In genomic region chr2:43939196-43939595, GRCm38 (mm10) we compare ENCODE assay signal across 33 mouse cellular contexts.
"Had no signal": no experiment of that assay in that cellular context is flagged by ENCODE, and none has a peak within 500 bp of the region (broad histone marks: within the 10 kb centered on the region; RNA-seq: fewer than 3 reads in every experiment).

No protein-coding gene starts in this region.

- H3K4me2 ChIP-seq: heart, embryonic 11.5 days; heart, embryonic 12.5 days; heart, embryonic 13.5 days; heart, embryonic 15.5 days; hindbrain, embryonic 12.5 days; hindbrain, embryonic 13.5 days; hindbrain, embryonic 14.5 days; hindbrain, embryonic 15.5 days; kidney, embryonic 15.5 days had no signal

- H3K9me3 ChIP-seq: heart, embryonic 10.5 days; heart, embryonic 12.5 days; heart, embryonic 13.5 days; heart, embryonic 15.5 days; hindbrain, embryonic 10.5 days; hindbrain, embryonic 12.5 days; hindbrain, embryonic 13.5 days; hindbrain, embryonic 15.5 days; kidney, embryonic 15.5 days had no signal

- H3K27me3 ChIP-seq: heart, embryonic 12.5 days; heart, embryonic 13.5 days; heart, embryonic 15.5 days; hindbrain, embryonic 12.5 days; hindbrain, embryonic 13.5 days; hindbrain, embryonic 15.5 days; kidney, embryonic 15.5 days had no signal

- H3K4me3 ChIP-seq: heart, embryonic 10.5 days; heart, embryonic 12.5 days; heart, embryonic 13.5 days; heart, embryonic 15.5 days; hindbrain, embryonic 10.5 days; hindbrain, embryonic 12.5 days; hindbrain, embryonic 13.5 days; hindbrain, embryonic 15.5 days; kidney, embryonic 15.5 days; layer of hippocampus, adult 2 months; left cerebral cortex, adult 2 months had no signal

- H3K9ac ChIP-seq: heart, embryonic 12.5 days; heart, embryonic 13.5 days; heart, embryonic 15.5 days; hindbrain, embryonic 12.5 days; hindbrain, embryonic 13.5 days; hindbrain, embryonic 14.5 days; hindbrain, embryonic 15.5 days; kidney, embryonic 15.5 days had no signal

- ATAC-seq: hindbrain, embryonic 16.5 days; hindbrain, postnatal 0 days; inflammation-experienced regulatory T-cells, adult 6 months had no signal

- H3K27ac ChIP-seq: heart, embryonic 10.5 days; heart, embryonic 13.5 days; heart, embryonic 15.5 days; hindbrain, embryonic 10.5 days; hindbrain, embryonic 12.5 days; hindbrain, embryonic 13.5 days; hindbrain, embryonic 14.5 days; hindbrain, embryonic 15.5 days; hindbrain, postnatal 0 days; kidney, embryonic 15.5 days; kidney, postnatal 0 days; layer of hippocampus, adult 2 months; left cerebral cortex, adult 2 months had no signal

- DNase-seq: heart, postnatal 10 days; heart, postnatal 14 days; heart, postnatal 36 days; heart, postnatal 4 days; kidney, adult 11 months; kidney, adult 18-20 months; kidney, adult 2 months; kidney, adult 8-10 months; kidney, adult 9 months; kidney, postnatal 10 days; kidney, postnatal 14 days; kidney, postnatal 25 days; kidney, postnatal 36 days; kidney, postnatal 4 days; layer of hippocampus, adult 9-11 months; layer of hippocampus, postnatal 36 days had no signal

- H3K36me3 ChIP-seq: heart, embryonic 10.5 days; heart, embryonic 12.5 days; heart, embryonic 13.5 days; heart, embryonic 15.5 days; hindbrain, embryonic 10.5 days; hindbrain, embryonic 12.5 days; hindbrain, embryonic 13.5 days; hindbrain, embryonic 15.5 days; kidney, embryonic 15.5 days had no signal

- H3K4me1 ChIP-seq: heart, embryonic 10.5 days; heart, embryonic 12.5 days; heart, embryonic 13.5 days; heart, embryonic 15.5 days; hindbrain, embryonic 10.5 days; hindbrain, embryonic 12.5 days; hindbrain, embryonic 13.5 days; hindbrain, embryonic 15.5 days; kidney, embryonic 15.5 days had no signal
